Mouse (Mus musculus) kidney, embryonic 14.5 days (tissue): ENCODE data around the gene Gde1. TPM values are rescaled to one million over a fixed set of nuclear protein-coding genes. Genes with fewer than 3 reads are reported as not detected.

Experiments
- ATAC-seq: fragments of 200-750 bp; cut with Nextera tagmentation; 2 replicates; pipeline ENCODE4 v1.8.0; 2017; ENCODE audit warnings: moderate number of reproducible peaks, mild to moderate bottlenecking, moderate TSS enrichment, moderate library complexity; ENCODE audit not compliant: low FRiP score, low TSS enrichment
- H3K27ac ChIP-seq: fragments of 300-500 bp; sonication (generic); 2 replicates; pipeline ENCODE4 v1.5.1; 2014; ENCODE audit warnings: low read depth, mild to moderate bottlenecking, low read length, moderate library complexity, mixed read lengths
- H3K27me3 ChIP-seq: fragments of 300-500 bp; sonication (generic); 2 replicates; pipeline ENCODE4 v1.6.1; 2014; ENCODE audit warnings: mild to moderate bottlenecking, low read length; ENCODE audit not compliant: control insufficient read depth, insufficient read depth
- H3K36me3 ChIP-seq: fragments of 300-500 bp; sonication (generic); 2 replicates; pipeline ENCODE4 v1.6.1; 2014; ENCODE audit warnings: low read length, mixed read lengths; ENCODE audit not compliant: control insufficient read depth, insufficient read depth
- H3K4me1 ChIP-seq: fragments of 300-500 bp; sonication (generic); 2 replicates; pipeline ENCODE4 v1.6.1; 2014; ENCODE audit warnings: low read length, mixed read lengths; ENCODE audit not compliant: control insufficient read depth, insufficient read depth
- H3K4me2 ChIP-seq: fragments of 300-500 bp; sonication (generic); replicated peaks from 2 replicates; pipeline ENCODE4 v1.6.1; 2014; ENCODE audit warnings: low read depth, mild to moderate bottlenecking, low read length
- H3K4me3 ChIP-seq: fragments of 300-500 bp; sonication (generic); 2 replicates; pipeline ENCODE4 v1.5.1; 2014; ENCODE audit warnings: mild to moderate bottlenecking, low read length
- H3K9ac ChIP-seq: fragments of 300-500 bp; sonication (generic); 2 replicates; pipeline ENCODE4 v1.6.1; 2014; ENCODE audit warnings: low read depth, mild to moderate bottlenecking, low read length, moderate library complexity
- H3K9me3 ChIP-seq: fragments of 300-500 bp; sonication (generic); 2 replicates; pipeline ENCODE4 v1.6.1; 2016; ENCODE audit warnings: low read length; ENCODE audit not compliant: control insufficient read depth
- WGBS: fragments of 180-500 bp; shearing (Covaris S2); extraction: QIAGEN DNeasy Blood & Tissue Kit; methylation state at CpG from one replicate; pipeline ENCODE4 v1.1.7; 2014; 5-methylcytosine and 5-hydroxymethylcytosine counted together
- polyA plus RNA-seq: library from polyadenylated mRNA; unstranded; fragments of >200 nt; fragmentation: Nextera tagmentation; extraction: Ambion mirVana; gene quantifications from 2 replicates; pipeline ENCODE4 v1.2.1, GENCODE M21; 2014

Gene Gde1
- polyA plus RNA-seq = 95.2 and 100 TPM in 2 replicates

DNA sequence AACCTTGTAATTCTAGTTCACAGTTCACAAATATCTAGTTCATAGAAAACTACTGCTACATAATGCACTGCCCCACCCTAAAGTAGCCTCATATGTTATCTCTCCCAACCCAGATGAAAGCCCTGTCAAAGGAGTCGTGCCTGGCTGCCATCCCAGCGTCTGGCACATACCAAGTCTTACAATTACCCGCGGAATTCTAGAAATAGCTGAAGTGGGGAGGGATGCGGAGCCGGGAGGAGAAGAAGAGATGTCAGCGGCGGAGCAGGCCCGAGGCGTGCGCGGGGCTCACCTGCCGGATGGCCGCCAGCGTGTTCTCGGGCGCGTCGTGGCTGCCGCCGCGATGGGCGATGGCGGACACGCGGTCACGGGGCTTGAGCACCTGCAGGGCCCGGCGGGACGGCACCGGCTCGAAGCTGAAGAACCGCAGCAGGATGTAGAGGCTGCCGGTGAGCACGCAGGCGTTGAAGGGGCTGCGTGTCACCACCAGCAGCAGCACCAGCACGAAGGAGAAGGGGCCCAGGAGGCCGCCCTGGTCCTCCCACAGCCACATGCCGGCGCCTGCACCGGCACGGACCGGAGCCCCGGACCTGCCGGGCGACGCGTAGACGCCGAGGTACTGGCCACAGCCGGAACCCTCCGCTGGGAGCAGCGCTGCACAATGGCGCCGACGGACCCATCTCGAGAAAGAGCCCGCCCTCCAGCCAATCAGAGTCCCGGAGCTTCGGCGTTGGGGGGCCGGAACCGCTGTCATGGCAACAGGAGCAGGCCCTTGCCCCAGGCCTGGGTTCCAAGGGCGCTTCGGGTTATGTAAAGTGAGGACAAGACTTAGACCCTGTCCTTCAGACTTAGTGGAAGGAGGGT lies at the start of gene Gde1:
Gde1 (minus strand) TSS at position 678 of the 861 bp plus-strand sequence.
- WGBS = 0% methylated on average over 66 of the region's 66 CpGs
- Histone ChIP-seq H3K36me3 (no peaks in the 10 kb centered on the region), H3K9me3 (no peaks in the 10 kb centered on the region), H3K4me3 (peak within 1 kb of the TSS; percentile 89), H3K27ac (peak within 1 kb of the TSS; percentile 83), H3K9ac (peak within 1 kb of the TSS; percentile 85), H3K27me3 (no peaks in the 10 kb centered on the region), H3K4me2 (peak within 1 kb of the TSS; percentile 86), H3K4me1 (peaks cover 18% of the 10 kb centered on the region; the same call in 1 of the 2 replicates)
- ATAC-seq = peak; percentile 95

GRCm38 (mm10) chr7:118751625-118752024 lies 46.0 kb upstream of the Gde1 start:
- Histone ChIP-seq H3K36me3 (peaks cover 70% of the 10 kb centered on the region), H3K4me3 (no peak overlapping the region), H3K27me3 (no peaks in the 10 kb centered on the region), H3K4me2 (no peak overlapping the region), H3K27ac (no peak overlapping the region), H3K9ac (no peak overlapping the region), H3K4me1 (no peaks in the 10 kb centered on the region), H3K9me3 (no peaks in the 10 kb centered on the region)
- 91% methylated on average over 7 of the region's 7 CpGs for WGBS
- ATAC-seq = no peak

DNA sequence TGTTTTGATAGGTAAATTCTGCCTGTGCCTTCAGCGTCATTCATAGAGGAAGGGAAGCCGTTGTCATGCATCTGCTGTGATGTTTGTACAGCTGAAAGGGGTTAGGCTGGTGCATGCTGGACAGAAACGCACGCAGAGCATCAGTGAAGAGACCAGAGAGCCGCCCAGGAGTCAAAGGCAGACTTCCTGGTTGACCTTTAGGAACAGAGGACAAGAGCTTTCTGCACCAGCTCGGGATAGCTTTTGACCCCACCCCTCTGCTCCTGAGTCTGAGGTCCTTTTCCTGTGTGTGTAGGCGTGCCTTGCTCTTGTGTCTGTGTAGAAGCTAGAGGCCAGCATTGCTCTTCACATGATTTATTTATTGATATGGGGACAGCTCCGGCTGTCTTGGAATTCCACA lies 44.1 kb upstream of the Gde1 start:
- H3K4me2 ChIP-seq = no peak overlapping the region
- 64% methylated on average over 8 of the region's 8 CpGs for WGBS
- H3K27me3 ChIP-seq = no peaks in the 10 kb centered on the region
- no peak overlapping the region for H3K4me3 ChIP-seq
- H3K9ac ChIP-seq = no peak overlapping the region
- ATAC-seq = no peak
- H3K4me1 ChIP-seq = no peaks in the 10 kb centered on the region
- H3K27ac ChIP-seq = no peak overlapping the region
- H3K9me3 ChIP-seq = no peaks in the 10 kb centered on the region
- H3K36me3 ChIP-seq = peaks cover 73% of the 10 kb centered on the region

- no peak overlapping the region for H3K27ac ChIP-seq
- H3K9me3 ChIP-seq = no peaks in the 10 kb centered on the region
- peaks cover 70% of the 10 kb centered on the region for H3K36me3 ChIP-seq
- H3K4me2 ChIP-seq = no peak overlapping the region
- ATAC-seq = no peak
- H3K27me3 ChIP-seq = no peaks in the 10 kb centered on the region
- WGBS = 93% methylated on average over 12 of the region's 12 CpGs
- no peak overlapping the region for H3K9ac ChIP-seq
- no peaks in the 10 kb centered on the region for H3K4me1 ChIP-seq
- H3K4me3 ChIP-seq = no peak overlapping the region
Measured at GRCm38 (mm10) chr7:118747891-118748672, 42.5 kb upstream of the Gde1 start.

- Histone ChIP-seq H3K4me2 (no peak overlapping the region), H3K9me3 (no peaks in the 10 kb centered on the region), H3K4me1 (peaks cover 6% of the 10 kb centered on the region), H3K27me3 (no peaks in the 10 kb centered on the region), H3K9ac (no peak overlapping the region), H3K36me3 (peaks cover 43% of the 10 kb centered on the region), H3K27ac (no peak overlapping the region), H3K4me3 (no peak overlapping the region)
- 92% methylated on average over 5 of the region's 5 CpGs for WGBS
- ATAC-seq = no peak
Measured at GRCm38 (mm10) chr7:118744766-118745165, 39.2 kb upstream of the Gde1 start.

DNA sequence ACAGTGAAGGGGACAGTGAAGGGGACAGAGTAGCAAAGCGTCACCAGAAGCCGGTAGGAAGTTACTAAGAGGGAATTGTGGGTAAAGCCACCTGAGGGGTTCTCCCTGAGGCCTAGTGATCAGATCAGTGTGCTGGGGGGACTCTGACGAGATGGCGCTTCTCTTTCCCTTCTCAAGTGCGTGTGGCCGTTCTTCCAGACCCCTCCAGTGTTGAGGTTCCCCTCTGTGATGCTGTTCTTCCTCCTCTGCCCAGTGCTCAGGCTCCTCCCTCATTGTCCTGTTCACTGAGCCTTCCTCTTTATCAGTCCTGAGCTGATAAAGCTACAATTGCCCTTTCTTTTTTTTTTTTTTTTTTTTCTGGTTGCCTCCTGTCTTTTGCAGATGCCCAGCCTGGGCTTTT lies 36.7 kb upstream of the Gde1 start:
- Histone ChIP-seq H3K4me3 (no peak overlapping the region), H3K27me3 (no peaks in the 10 kb centered on the region), H3K36me3 (peaks cover 21% of the 10 kb centered on the region; the same call in 1 of the 2 replicates), H3K9me3 (no peaks in the 10 kb centered on the region), H3K4me2 (no peak overlapping the region), H3K9ac (no peak overlapping the region), H3K27ac (no peak overlapping the region), H3K4me1 (peaks cover 6% of the 10 kb centered on the region)
- 92% methylated on average over 6 of the region's 6 CpGs for WGBS
- no peak for ATAC-seq

GRCm38 (mm10) chr7:118740532-118741338 lies 35.2 kb upstream of the Gde1 start:
- Histone ChIP-seq H3K9me3 (no peaks in the 10 kb centered on the region), H3K4me1 (peaks cover 6% of the 10 kb centered on the region), H3K9ac (peak overlapping the region; percentile 71), H3K4me3 (peak overlapping the region; percentile 78), H3K4me2 (peak overlapping the region; percentile 75), H3K36me3 (peaks cover 13% of the 10 kb centered on the region; the same call in 1 of the 2 replicates), H3K27ac (no peak overlapping the region), H3K27me3 (no peaks in the 10 kb centered on the region)
- peak; percentile 96 for ATAC-seq
- 3% methylated on average over 39 of the region's 41 CpGs for WGBS

DNA sequence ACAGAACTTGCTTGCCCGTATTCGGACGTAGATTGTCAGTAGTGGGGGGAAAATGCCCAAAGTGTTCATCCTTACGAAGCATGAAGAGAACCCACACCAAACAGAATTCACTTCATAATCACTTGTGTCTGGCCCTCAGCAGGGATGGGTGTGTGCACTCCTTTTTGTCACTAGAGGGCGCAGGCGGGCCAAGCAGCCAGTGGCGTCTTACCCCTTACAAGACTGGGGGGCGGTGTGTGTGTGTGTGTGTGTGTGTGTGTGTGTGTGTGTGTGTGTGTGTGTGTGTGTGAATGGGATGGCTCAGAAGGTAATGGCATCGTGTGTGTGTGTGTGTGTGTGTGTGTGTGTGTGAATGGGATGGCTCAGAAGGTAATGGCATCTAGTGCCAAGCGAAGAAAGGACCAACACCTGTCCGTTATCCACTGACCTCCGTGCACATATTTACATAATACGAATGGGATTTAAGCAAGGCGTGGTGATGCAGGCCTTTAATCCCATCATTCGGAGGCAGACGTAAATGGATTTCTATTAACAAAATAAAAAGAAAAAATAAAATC lies 34.5 kb upstream of the Gde1 start, which contains the start of gene Vps35l:
Vps35l (plus strand) TSS at position 252 of the 557 bp plus-strand sequence.
- Histone ChIP-seq H3K27me3 (no peaks in the 10 kb centered on the region), H3K4me1 (peaks cover 6% of the 10 kb centered on the region), H3K9me3 (no peaks in the 10 kb centered on the region), H3K27ac (no peak within 1 kb of the TSS), H3K36me3 (peaks cover 10% of the 10 kb centered on the region; the same call in 1 of the 2 replicates), H3K9ac (peak within 1 kb of the TSS; percentile 71), H3K4me3 (peak within 1 kb of the TSS; percentile 78), H3K4me2 (peak within 1 kb of the TSS; percentile 75)
- ATAC-seq = peak; percentile 88
- 2% methylated on average over 16 of the region's 16 CpGs for WGBS
